15 mouse cellular contexts compared by ENCODE assay signal in genomic region chr7:137130211-137130610, GRCm38 (mm10).
DNase-seq lines count a peak whose midpoint lies in the region; TF ChIP-seq lines count a peak whose summit lies in the region.
"Had no signal": no experiment of that assay in that cellular context is flagged by ENCODE, and none has a peak within 500 bp of the region (broad histone marks: within the 10 kb centered on the region; RNA-seq: fewer than 3 reads in every experiment).

No protein-coding gene starts in this region.

- TF ChIP-seq POLR2A in cerebellum, adult 2 months (IDR thresholded peaks at IDR 0.05; ENCODE audit: borderline replicate concordance, insufficient read depth, low read length), result no peak

- H3K9me3 ChIP-seq in embryonic facial prominence, embryonic 10.5 days, result no peaks in the 10 kb centered on the region
- no peaks in the 10 kb centered on the region for H3K9me3 ChIP-seq in limb, embryonic 10.5 days (replicated peaks)
- H3K9me3 ChIP-seq: embryonic facial prominence, embryonic 12.5 days; forebrain, embryonic 13.5 days; forebrain, embryonic 15.5 days had no signal

- H3K4me3 ChIP-seq in cerebellum, adult 2 months (replicated peaks; ENCODE audit: insufficient read depth, low read depth, low read length), result no peak overlapping the region
- no peak overlapping the region for H3K4me3 ChIP-seq in embryonic facial prominence, embryonic 10.5 days
- H3K4me3 ChIP-seq in limb, embryonic 10.5 days, result no peak overlapping the region
- H3K4me3 ChIP-seq: embryonic facial prominence, embryonic 12.5 days; forebrain, embryonic 13.5 days; forebrain, embryonic 15.5 days had no signal

- no peaks in the 10 kb centered on the region for H3K4me1 ChIP-seq in cerebellum, adult 2 months (ENCODE audit: control insufficient read depth, insufficient read depth, low read length)
- peaks cover 13% of the 10 kb centered on the region for H3K4me1 ChIP-seq in embryonic facial prominence, embryonic 10.5 days
- peaks cover 38% of the 10 kb centered on the region for H3K4me1 ChIP-seq in limb, embryonic 10.5 days
- H3K4me1 ChIP-seq: forebrain, embryonic 13.5 days; forebrain, embryonic 15.5 days had no signal

- H3K36me3 ChIP-seq in embryonic facial prominence, embryonic 10.5 days (replicated peaks), result no peaks in the 10 kb centered on the region
- H3K36me3 ChIP-seq in limb, embryonic 10.5 days, result no peaks in the 10 kb centered on the region
- H3K36me3 ChIP-seq: embryonic facial prominence, embryonic 12.5 days; forebrain, embryonic 15.5 days had no signal

- DNase-seq in cerebellum, postnatal 14 days, result peak; percentile 40 to 46
- DNase-seq in cerebellum, adult 2 months, result no peak
- DNase-seq in embryonic facial prominence, embryonic 10.5 days (ENCODE audit: low spot score), result no peak
- DNase-seq in limb, embryonic 10.5 days (ENCODE audit: low spot score), result no peak
- no peak for DNase-seq in heart, adult 8-10 months (ENCODE audit: low spot score)
- DNase-seq: adrenal gland, adult 2 months; adrenal gland, postnatal 10 days; adrenal gland, postnatal 25 days; cerebellum, adult 11 months; cerebellum, adult 9-11 months; cerebellum, postnatal 36 days; forebrain, postnatal 0 days had no signal

- no peak for TF ChIP-seq CTCF in cerebellum, adult 2 months (IDR thresholded peaks at IDR 0.05; ENCODE audit: borderline replicate concordance, insufficient read depth, low read depth, low read length)

- no peaks in the 10 kb centered on the region; the same call in 1 of the 2 replicates for H3K27me3 ChIP-seq in cerebellum, adult 2 months (ENCODE audit: control insufficient read depth, insufficient read depth, low read length)
- no peaks in the 10 kb centered on the region; the same call in 1 of the 2 replicates for H3K27me3 ChIP-seq in embryonic facial prominence, embryonic 10.5 days (replicated peaks; ENCODE audit: low read depth, poor library complexity, severe bottlenecking)
- H3K27me3 ChIP-seq in limb, embryonic 10.5 days (ENCODE audit: low read depth, poor library complexity, severe bottlenecking), result peaks cover 87% of the 10 kb centered on the region
- H3K27me3 ChIP-seq: forebrain, embryonic 15.5 days had no signal

- 52% methylated on average over 10 of the region's 10 CpGs for WGBS in cerebellum, adult 2 months
- WGBS in embryonic facial prominence, embryonic 10.5 days, result 88% methylated on average over 10 of the region's 10 CpGs
- 81% methylated on average over 10 of the region's 10 CpGs for WGBS in limb, embryonic 10.5 days

- H3K27ac ChIP-seq in cerebellum, adult 2 months (ENCODE audit: insufficient read depth, low read length), result no peak overlapping the region
- 0 out of 2 replicates have a peak overlapping the region, but pooled peaks have one; percentile 48 for H3K27ac ChIP-seq in embryonic facial prominence, embryonic 10.5 days (replicated peaks)
- 0 out of 2 replicates have a peak overlapping the region, but pooled peaks have one; percentile 7 for H3K27ac ChIP-seq in limb, embryonic 10.5 days
- H3K27ac ChIP-seq: embryonic facial prominence, embryonic 12.5 days; forebrain, embryonic 13.5 days; forebrain, embryonic 15.5 days had no signal

Comparison
In these comparisons a context has a peak if more than half of its experiments do, and no peak if none do; other contexts are left out.
1. DNase-seq: peak in cerebellum, postnatal 14 days (2 of 2); none in cerebellum, adult 2 months (0 of 2), embryonic facial prominence, embryonic 10.5 days (single experiment), limb, embryonic 10.5 days (single experiment) and heart, adult 8-10 months (single experiment).